Mouse (Mus musculus): ENCODE measurements at regions not wholly inside any gene's neighbourhood (a gene's known extent, or its start where the extent isn't known, plus 50 kb on each side); places are given as distances from the start of the nearest gene placed in this dataset.

GRCm38 (mm10) chr12:104584408-104584807, 111.3 kb upstream of the Gsc start:
- no peak for TF ChIP-seq EP300 (IDR thresholded peaks at IDR 0.05)
- TF ChIP-seq CTCF (IDR thresholded peaks at IDR 0.05) = no peak

Data from lung, postnatal 0 days (tissue).